Mouse (Mus musculus): ENCODE results near the gene Gch1. TPM values are rescaled to one million over a fixed set of nuclear protein-coding genes. Genes with fewer than 3 reads are reported as not detected.

Gene Gch1
- polyA plus RNA-seq, 1 experiment from 2014 or later: 3.2 TPM

DNA sequence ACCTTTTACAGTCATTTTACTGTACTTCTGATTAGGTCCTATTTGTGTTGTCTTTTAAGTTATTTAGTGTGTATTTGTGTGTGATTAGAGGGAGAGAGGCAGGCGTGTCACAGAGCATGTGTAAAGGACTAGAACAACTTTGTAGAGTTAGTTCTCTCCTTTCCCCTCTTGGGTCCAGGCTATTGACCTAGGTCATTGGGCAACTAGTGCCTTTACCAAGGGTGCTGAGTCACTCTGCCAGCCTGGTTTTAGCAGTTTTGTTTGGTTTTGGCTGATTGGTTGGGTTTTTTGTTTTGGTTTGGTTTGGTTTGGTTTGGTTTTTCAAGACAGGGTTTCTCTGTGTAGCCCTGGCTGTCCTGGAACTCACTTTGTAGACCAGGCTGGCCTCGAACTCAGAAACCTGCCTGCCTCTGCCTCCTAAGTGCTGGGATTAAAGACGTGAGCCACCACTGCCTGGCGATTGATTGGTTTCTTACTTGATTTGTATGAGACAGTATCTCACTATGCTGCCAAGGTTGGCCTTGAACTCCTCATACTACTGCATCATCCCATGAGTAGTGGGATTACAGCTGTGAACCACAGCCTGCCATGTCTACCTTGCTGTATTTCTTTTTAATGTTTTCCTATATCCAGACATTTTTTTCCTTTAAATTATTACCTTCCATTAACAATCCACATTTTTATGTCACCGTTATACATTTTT is 16.2 kb upstream of the Gch1 start:
- ATAC-seq (ENCODE audit: low read depth): no peak
- Histone ChIP-seq H3K9ac (no peak overlapping the region), H3K4me1 (replicated peaks) (peaks cover 11% of the 10 kb centered on the region), H3K4me3 (replicated peaks) (no peak overlapping the region), H3K27me3 (no peaks in the 10 kb centered on the region), H3K9me3 (replicated peaks) (no peaks in the 10 kb centered on the region), H3K27ac (no peak overlapping the region), H3K36me3 (no peaks in the 10 kb centered on the region), H3K4me2 (no peak overlapping the region)
- DNase-seq: no peak
- 65% methylated on average over 5 of the region's 5 CpGs for WGBS (ENCODE audit: insufficient replicate concordance)

- DNase-seq (no peak), ATAC-seq (ENCODE audit: low read depth) (no peak)
- WGBS (ENCODE audit: insufficient replicate concordance): 79% methylated on average over 3 of the region's 3 CpGs
- H3K4me3 ChIP-seq (replicated peaks): no peak overlapping the region
- no peaks in the 10 kb centered on the region for H3K9me3 ChIP-seq (replicated peaks)
- no peaks in the 10 kb centered on the region for H3K36me3 ChIP-seq
- H3K27me3 ChIP-seq: no peaks in the 10 kb centered on the region
- H3K4me1 ChIP-seq (replicated peaks): peaks cover 7% of the 10 kb centered on the region
- H3K27ac ChIP-seq: no peak overlapping the region
- no peak overlapping the region for H3K4me2 ChIP-seq
- no peak overlapping the region for H3K9ac ChIP-seq
These were observed 8.1 kb upstream of the Gch1 start for GRCm38 (mm10) chr14:47197340-47197739.

- no peaks in the 10 kb centered on the region for H3K36me3 ChIP-seq
- no peaks in the 10 kb centered on the region for H3K27me3 ChIP-seq
- no peak for DNase-seq
- H3K4me2 ChIP-seq: no peak overlapping the region
- H3K4me1 ChIP-seq (replicated peaks): peaks cover 2% of the 10 kb centered on the region
- H3K27ac ChIP-seq: no peak overlapping the region
- no peak overlapping the region for H3K9ac ChIP-seq
- H3K4me3 ChIP-seq (replicated peaks): no peak overlapping the region
- no peak for ATAC-seq (ENCODE audit: low read depth)
- 46% methylated on average over 8 of the region's 8 CpGs for WGBS (ENCODE audit: insufficient replicate concordance)
- no peaks in the 10 kb centered on the region for H3K9me3 ChIP-seq (replicated peaks)
These were observed 7.5 kb upstream of the Gch1 start for GRCm38 (mm10) chr14:47196711-47197110.

DNA sequence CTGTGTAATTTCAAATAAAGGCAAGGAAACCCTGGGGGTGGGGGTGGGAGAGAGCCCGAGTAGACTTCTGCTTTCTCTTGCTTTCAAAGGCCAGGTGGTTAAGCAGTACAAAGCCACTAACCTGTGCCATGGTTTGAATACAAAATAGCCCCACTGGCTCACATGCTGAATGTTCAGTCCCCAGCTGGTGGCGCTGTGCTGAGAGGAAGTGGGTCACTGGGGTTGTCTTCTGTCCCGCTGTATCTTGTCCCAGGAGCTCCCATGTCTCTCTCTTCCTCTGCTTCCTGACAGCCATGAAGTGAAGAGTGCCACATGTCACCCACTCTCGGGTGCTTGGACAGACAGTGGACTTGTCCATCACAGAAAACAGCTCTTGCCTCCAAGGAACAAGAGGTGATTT is 4.9 kb upstream of the Gch1 start:
- 32% methylated on average over 4 of the region's 4 CpGs for WGBS (ENCODE audit: insufficient replicate concordance)
- H3K36me3 ChIP-seq: no peaks in the 10 kb centered on the region
- no peak overlapping the region for H3K4me3 ChIP-seq (replicated peaks)
- H3K9ac ChIP-seq: no peak overlapping the region
- H3K27ac ChIP-seq: no peak overlapping the region
- ATAC-seq (ENCODE audit: low read depth) (no peak), DNase-seq (peak; percentile 15)
- no peaks in the 10 kb centered on the region for H3K9me3 ChIP-seq (replicated peaks)
- H3K4me2 ChIP-seq: no peak overlapping the region
- H3K4me1 ChIP-seq (replicated peaks): peaks cover 11% of the 10 kb centered on the region
- H3K27me3 ChIP-seq: no peaks in the 10 kb centered on the region

DNA sequence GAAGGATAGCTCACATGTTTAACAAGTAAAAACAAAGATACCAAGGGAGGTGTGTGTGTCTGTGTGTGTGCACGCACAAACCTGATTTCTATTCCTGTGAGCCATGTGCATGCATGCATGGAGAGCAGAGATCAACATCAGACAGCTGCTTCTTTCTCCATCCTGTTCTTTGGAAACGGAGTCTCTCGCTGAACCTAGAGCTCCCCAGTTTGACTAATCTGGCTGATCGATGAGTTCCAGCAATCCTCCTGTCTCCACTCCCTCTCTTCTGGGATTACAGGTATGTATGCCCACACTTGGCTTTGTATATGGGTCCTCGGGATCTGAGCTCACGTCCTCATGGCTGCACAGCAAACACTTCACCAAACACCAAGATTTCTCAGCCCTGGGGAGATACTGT is 4.3 kb upstream of the Gch1 start:
- H3K9ac ChIP-seq: no peak overlapping the region
- H3K27ac ChIP-seq: no peak overlapping the region

DNA sequence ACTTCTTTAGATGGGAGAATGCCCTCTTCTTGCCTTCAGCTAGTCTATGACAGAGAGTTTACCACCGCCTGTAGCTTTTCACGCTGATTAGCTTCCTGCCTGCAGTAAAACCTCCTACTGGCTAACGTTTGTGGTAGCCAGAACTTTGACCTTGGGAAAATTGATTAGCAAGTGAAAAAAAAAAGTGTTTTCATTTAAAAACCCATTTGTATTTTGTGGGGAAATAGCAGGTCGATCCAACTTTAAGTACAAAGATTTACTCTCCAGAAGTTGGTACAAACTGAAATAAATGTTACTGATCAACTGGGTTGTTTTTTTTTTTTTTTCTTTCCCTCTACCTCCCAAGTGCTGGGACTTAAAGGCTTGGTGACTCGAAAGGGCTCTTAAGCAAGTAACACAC is 2.6 kb upstream of the Gch1 start:
- H3K9ac ChIP-seq: no peak overlapping the region
- peaks cover 25% of the 10 kb centered on the region for H3K4me1 ChIP-seq (replicated peaks)
- peaks cover 14% of the 10 kb centered on the region for H3K27me3 ChIP-seq
- H3K27ac ChIP-seq: peak overlapping the region; percentile 11; the same call in 1 of the 2 replicates
- no peak for DNase-seq
- H3K36me3 ChIP-seq: no peaks in the 10 kb centered on the region
- no peak overlapping the region for H3K4me2 ChIP-seq
- ATAC-seq (ENCODE audit: low read depth): no peak
- H3K4me3 ChIP-seq (replicated peaks): no peak overlapping the region
- 30% methylated on average over 5 of the region's 5 CpGs for WGBS (ENCODE audit: insufficient replicate concordance)
- H3K9me3 ChIP-seq (replicated peaks): no peaks in the 10 kb centered on the region

More for the DNA sequence above, 4.3 kb upstream of the Gch1 start:
- ATAC-seq (ENCODE audit: low read depth) (no peak), DNase-seq (no peak)
- no peaks in the 10 kb centered on the region for H3K36me3 ChIP-seq
- H3K27me3 ChIP-seq: peaks cover 4% of the 10 kb centered on the region
- H3K4me1 ChIP-seq (replicated peaks): peaks cover 16% of the 10 kb centered on the region
- no peak overlapping the region for H3K4me2 ChIP-seq
- no peaks in the 10 kb centered on the region for H3K9me3 ChIP-seq (replicated peaks)
- H3K4me3 ChIP-seq (replicated peaks): no peak overlapping the region
- WGBS (ENCODE audit: insufficient replicate concordance): 61% methylated on average over 6 of the region's 6 CpGs

- peaks cover 16% of the 10 kb centered on the region for H3K27me3 ChIP-seq
- ATAC-seq (ENCODE audit: low read depth) (no peak), DNase-seq (no peak)
- H3K9me3 ChIP-seq (replicated peaks): no peaks in the 10 kb centered on the region
- WGBS (ENCODE audit: insufficient replicate concordance): 53% methylated on average over 4 of the region's 4 CpGs
- H3K27ac ChIP-seq: no peak overlapping the region
- peaks cover 25% of the 10 kb centered on the region for H3K4me1 ChIP-seq (replicated peaks)
- H3K36me3 ChIP-seq: no peaks in the 10 kb centered on the region
- no peak overlapping the region for H3K4me3 ChIP-seq (replicated peaks)
- H3K4me2 ChIP-seq: no peak overlapping the region
- H3K9ac ChIP-seq: no peak overlapping the region
These were observed 1.4 kb upstream of the Gch1 start for GRCm38 (mm10) chr14:47190626-47191025.

DNA sequence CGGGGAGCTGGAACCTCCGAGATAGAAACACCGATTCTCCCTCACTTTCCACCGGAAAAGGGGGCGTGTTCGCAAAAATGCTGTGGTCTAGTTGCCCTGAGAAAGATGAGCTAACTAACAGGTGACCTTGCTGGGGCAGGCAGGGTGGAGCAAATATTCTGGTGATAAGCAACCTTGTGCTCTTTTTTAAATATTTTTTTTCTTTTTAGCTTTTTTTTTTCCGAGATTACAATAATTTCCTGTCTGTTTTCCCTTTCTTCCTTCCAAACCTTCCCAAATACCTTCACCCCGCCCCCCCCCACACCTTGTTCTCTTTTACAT is 382 bp upstream of the Gch1 start:
- Histone ChIP-seq H3K36me3 (no peaks in the 10 kb centered on the region), H3K4me1 (replicated peaks) (peaks cover 25% of the 10 kb centered on the region), H3K4me3 (replicated peaks) (peak overlapping the region; percentile 74), H3K27ac (no peak overlapping the region; the same call in 1 of the 2 replicates), H3K4me2 (peak overlapping the region; percentile 100), H3K9ac (peak overlapping the region; percentile 81), H3K27me3 (peaks cover 16% of the 10 kb centered on the region), H3K9me3 (replicated peaks) (no peaks in the 10 kb centered on the region)
- DNase-seq: no peak
- WGBS (ENCODE audit: insufficient replicate concordance): 12% methylated on average over 8 of the region's 8 CpGs
- ATAC-seq (ENCODE audit: low read depth): peak; percentile 56

GRCm38 (mm10) chr14:47188475-47188847 is 752 bp downstream of the Gch1 start:
- Histone ChIP-seq H3K27ac (no peak overlapping the region), H3K9ac (peak overlapping the region; percentile 81), H3K4me1 (replicated peaks) (peaks cover 25% of the 10 kb centered on the region), H3K4me3 (replicated peaks) (peak overlapping the region; percentile 74), H3K27me3 (peaks cover 16% of the 10 kb centered on the region), H3K9me3 (replicated peaks) (no peaks in the 10 kb centered on the region), H3K4me2 (peak overlapping the region; percentile 100), H3K36me3 (no peaks in the 10 kb centered on the region)
- DNase-seq (no peak), ATAC-seq (ENCODE audit: low read depth) (no peak)
- 3% methylated on average over 16 of the region's 16 CpGs for WGBS (ENCODE audit: insufficient replicate concordance)

DNA sequence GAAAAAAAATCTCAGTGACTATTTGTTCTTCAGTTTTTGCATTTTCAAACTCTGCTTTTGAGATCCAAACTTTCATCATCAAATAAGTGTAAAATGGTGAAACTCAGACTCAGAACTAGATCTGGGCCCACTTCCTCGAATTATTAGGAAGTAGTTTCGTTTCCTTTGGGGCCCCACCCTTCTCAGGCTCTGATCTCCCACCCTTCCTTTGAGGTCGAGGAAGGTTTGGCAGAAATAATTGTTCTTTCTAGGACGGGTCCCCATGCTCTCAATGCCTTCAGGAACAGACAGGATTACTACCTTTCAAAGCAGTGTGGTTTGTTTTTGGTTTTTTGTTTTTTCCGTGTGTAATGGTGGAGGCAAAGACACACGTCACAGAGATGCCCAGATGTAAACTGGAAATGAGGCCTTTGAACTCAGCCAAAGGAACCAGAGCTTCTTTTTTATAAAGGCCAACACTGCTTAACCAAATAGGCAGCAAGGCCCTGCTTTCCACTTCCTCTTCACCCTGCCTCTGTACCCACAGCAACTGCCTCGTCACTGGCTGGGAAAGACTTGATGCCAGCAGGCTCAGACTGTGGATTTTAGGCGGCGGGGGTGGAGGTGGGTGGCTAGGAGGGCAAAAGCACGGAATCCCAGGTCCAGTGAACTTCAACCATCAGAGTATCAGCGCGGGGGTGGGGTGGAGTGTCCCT is 1.4 kb downstream of the Gch1 start:
- H3K4me3 ChIP-seq (replicated peaks): peak overlapping the region; percentile 74
- no peak overlapping the region for H3K27ac ChIP-seq
- 0 out of 2 replicates have a peak overlapping the region, but pooled peaks have one; percentile 81 for H3K9ac ChIP-seq
- no peaks in the 10 kb centered on the region for H3K9me3 ChIP-seq (replicated peaks)
- H3K36me3 ChIP-seq: no peaks in the 10 kb centered on the region
- peaks cover 25% of the 10 kb centered on the region for H3K4me1 ChIP-seq (replicated peaks)
- DNase-seq: no peak
- 23% methylated on average over 12 of the region's 12 CpGs for WGBS (ENCODE audit: insufficient replicate concordance)
- peaks cover 16% of the 10 kb centered on the region for H3K27me3 ChIP-seq
- no peak for ATAC-seq (ENCODE audit: low read depth)
- H3K4me2 ChIP-seq: peak overlapping the region; percentile 100

GRCm38 (mm10) chr14:47187261-47187660 is 2.0 kb downstream of the Gch1 start:
- Histone ChIP-seq H3K9me3 (replicated peaks) (no peaks in the 10 kb centered on the region), H3K9ac (no peak overlapping the region), H3K4me1 (replicated peaks) (peaks cover 25% of the 10 kb centered on the region), H3K27ac (no peak overlapping the region), H3K36me3 (no peaks in the 10 kb centered on the region), H3K27me3 (peaks cover 16% of the 10 kb centered on the region), H3K4me3 (replicated peaks) (no peak overlapping the region), H3K4me2 (no peak overlapping the region)
- ATAC-seq (ENCODE audit: low read depth) (no peak), DNase-seq (no peak)
- WGBS (ENCODE audit: insufficient replicate concordance): 45% methylated on average over 1 of the region's 1 CpGs

GRCm38 (mm10) chr14:47186561-47186960 is 2.7 kb downstream of the Gch1 start:
- ATAC-seq (ENCODE audit: low read depth) (no peak), DNase-seq (no peak)
- Histone ChIP-seq H3K9ac (no peak overlapping the region), H3K27me3 (peaks cover 16% of the 10 kb centered on the region), H3K9me3 (replicated peaks) (no peaks in the 10 kb centered on the region), H3K4me3 (replicated peaks) (no peak overlapping the region), H3K27ac (no peak overlapping the region), H3K36me3 (no peaks in the 10 kb centered on the region), H3K4me1 (replicated peaks) (peaks cover 25% of the 10 kb centered on the region), H3K4me2 (no peak overlapping the region)
- WGBS (ENCODE audit: insufficient replicate concordance): 40% methylated on average over 2 of the region's 2 CpGs

All from liver, embryonic 13.5 days (tissue).